Mouse (Mus musculus): ENCODE results near the gene Hist1h4k.

Hist1h4k gene

DNA sequence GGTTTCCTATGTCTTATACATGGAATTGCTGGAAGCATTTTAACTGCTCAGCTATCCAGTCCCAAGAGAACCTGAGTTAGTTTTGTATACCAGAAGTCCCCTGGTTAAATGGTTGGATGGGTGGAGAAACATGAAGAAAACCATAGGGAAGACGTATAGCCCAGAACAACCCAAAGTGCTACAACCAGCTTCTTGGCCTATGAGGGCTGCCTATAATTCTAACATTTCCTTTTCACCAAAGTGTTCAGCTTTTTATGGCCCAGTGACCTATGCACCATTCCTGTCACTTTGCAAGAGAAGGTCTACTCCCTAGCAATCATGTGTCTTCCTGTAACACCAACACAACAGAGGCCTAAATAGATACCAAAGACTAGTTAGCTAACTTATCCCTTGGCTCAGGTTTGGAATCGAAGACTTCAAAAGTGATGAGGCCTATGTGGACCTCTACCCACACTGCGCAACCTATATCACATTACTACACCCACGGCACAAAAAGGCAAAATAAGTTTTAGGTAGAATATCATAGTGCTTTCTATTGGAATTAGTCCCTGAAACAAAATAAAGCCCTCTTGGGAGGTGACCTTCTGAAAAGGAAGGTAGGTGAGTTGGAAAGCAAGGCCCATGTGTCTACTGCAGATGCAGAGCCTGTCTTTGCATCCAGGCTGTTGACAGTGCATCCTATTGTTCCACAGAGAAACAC is 31.8 kb downstream of the Hist1h4k start:
- no peak for DNase-seq

DNA sequence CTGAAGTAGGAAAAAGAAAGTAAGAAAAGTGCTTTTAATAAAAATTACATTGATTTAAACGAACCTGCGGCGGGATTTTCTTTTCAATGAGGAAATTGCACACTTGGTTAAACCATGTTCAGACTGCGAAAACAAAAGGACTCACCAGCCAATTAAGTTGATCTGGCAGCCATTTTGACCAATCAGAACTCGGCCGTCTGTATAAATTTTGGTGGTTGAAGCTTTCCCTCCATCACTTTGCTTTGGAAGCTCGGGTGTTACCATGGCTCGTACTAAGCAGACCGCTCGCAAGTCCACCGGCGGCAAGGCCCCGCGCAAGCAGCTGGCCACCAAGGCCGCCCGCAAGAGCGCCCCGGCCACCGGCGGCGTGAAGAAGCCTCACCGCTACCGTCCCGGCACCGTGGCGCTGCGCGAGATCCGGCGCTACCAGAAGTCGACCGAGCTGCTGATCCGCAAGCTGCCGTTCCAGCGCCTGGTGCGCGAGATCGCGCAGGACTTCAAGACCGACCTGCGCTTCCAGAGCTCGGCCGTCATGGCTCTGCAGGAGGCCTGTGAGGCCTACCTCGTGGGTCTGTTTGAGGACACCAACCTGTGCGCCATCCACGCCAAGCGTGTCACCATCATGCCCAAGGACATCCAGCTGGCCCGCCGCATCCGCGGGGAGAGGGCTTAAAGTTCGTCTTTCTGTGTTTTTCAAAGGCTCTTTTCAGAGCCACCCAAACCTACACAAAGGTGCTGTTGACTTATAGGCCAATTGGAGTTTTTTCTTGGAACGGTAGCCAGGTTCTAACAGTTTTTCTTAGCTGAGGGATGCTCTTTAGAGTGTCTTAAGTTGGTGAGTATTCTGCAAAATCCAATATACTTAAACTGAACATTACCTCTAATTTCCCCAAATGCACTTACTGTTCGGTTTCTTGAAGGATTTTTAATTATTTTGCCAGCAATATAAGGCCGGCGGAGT is 32.6 kb downstream of the Hist1h4k start, which contains the start of gene Hist1h3h:
Hist1h3h (plus strand) TSS at position 263 of the 961 bp plus-strand sequence.
- DNase-seq, result peak; percentile 82 to 89

DNA sequence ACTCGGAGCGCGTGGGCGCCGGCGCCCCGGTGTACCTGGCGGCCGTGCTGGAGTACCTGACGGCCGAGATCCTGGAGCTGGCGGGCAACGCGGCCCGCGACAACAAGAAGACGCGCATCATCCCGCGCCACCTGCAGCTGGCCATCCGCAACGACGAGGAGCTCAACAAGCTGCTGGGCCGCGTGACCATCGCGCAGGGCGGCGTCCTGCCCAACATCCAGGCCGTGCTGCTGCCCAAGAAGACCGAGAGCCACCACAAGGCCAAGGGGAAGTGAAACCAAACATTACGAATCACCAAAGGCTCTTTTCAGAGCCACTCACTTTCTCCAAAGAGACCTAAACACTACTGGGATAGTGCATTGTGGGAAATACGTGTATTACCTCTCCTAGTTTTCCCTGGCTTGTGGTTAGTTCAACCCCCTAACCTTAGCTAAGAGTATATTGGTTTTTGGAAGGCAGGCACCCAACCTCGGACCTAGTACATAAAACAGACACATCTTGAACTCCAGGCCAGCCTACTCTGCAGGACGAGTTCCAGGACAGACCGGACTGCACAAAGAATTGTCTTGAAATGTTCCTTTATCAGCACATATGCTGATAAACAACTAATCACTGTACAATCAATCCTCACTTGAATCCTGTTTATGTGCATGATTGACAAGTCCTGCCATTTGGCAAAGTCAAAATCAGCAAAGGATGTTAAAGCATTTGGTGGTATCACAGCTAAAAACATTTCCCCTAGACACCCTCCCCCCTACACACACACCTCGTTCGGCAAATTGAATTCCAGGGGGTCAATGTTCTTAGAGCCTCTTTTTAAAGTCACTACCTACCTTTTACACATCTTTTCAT is 33.5 kb downstream of the Hist1h4k start:
- peak in 1 of 2 experiments; percentile 38 for DNase-seq

DNA sequence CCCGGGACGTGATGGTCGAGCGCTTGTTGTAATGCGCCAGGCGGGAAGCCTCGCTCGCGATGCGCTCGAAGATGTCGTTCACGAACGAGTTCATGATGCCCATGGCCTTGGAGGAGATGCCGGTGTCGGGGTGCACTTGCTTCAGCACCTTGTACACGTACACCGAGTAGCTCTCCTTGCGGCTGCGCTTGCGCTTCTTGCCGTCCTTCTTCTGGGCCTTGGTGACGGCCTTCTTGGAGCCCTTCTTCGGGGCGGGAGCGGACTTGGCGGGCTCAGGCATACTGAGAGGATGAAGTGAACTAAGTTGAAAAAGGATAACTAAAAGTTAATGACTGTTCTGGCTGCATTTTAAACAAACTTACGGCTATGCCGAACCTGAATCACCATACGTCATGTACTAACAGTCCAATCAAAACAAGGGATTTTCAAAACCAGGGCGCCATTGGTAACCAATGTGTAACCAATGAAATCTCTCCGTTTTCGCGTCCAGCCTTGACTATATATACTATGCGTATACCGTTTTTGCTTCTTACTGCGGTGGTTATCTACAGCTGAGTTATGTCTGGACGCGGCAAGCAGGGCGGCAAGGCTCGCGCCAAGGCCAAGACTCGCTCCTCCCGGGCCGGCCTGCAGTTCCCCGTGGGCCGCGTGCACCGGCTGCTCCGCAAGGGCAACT is 34.3 kb downstream of the Hist1h4k start, which contains the start of the genes Hist1h2bl and Hist1h2ai:
Hist1h2bl (minus strand) TSS at position 280 of the 676 bp plus-strand sequence.
Hist1h2ai (plus strand) TSS at position 559 of the 676 bp plus-strand sequence.
- peak; percentile 75 to 83 for DNase-seq

DNA sequence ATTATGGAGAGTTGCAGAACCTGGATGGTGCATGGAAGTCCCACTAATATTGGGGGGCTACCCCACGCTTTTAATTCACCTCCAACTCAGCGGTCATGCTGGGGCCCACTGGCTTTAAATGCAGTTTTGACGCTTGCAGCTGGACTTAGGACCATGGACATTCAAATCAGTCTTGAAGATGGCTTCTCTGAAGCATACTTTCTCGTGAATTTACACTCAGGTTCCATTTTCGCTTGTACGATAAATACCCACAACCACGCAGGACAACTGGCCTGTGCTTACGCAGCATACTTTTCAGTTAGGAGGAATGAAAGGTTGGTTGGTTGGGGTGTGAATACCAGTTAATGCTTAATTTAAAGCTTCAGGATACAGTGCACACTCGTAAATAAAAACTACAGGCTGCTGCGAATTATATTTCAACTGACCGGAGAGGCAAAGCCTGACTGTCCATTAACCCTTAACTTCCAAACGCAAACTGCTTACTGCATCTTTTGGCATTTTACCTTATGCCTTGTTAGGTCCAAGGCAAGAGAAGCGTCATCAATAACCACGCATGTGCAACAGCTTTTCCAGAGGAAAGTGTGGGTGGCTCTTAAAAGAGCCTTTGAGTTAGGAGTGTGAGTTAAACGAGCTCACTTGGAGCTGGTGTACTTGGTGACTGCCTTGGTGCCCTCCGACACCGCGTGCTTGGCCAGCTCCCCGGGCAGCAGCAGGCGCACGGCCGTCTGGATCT is 35.0 kb downstream of the Hist1h4k start:
- DNase-seq, result peak; percentile 15 to 45

DNA sequence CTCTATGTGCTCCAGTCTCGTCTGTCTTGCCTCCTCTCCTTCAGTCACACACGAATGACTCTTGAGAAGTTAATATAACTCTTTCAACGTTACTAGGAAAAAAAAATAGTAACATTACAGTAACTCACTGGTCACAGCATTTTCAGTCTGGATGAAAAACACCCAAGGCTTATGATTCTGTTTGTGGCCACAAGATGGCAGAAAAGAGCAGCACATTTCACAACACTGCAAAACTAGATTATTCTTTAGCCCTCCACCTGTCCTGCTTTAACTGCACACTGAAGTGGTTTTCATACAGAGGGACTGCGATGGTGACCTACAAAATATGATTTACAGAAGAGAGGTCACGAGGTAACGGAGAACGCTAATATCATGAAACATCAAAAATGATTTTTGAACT is 35.6 kb downstream of the Hist1h4k start:
- peak; percentile 68 to 74 for DNase-seq

DNA sequence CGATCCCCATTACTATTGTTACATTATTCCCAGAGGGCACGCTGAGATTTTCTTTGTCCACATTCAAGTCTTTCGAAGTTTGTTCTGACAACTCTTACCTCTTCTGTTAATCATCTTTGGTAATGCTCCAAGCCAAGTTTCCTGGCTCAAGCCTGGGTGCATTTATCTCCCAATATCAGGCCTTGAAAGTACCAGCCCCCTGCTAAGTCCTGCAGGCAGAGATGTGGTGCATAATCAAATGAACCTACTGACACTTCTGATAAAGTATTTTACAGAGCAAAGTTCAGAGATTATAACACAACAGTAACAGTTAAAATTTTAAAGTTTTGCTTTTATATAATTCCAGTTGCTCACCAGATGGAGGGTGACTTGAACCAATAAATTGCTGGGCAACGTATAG is 38.6 kb downstream of the Hist1h4k start:
- no peak for DNase-seq

DNA sequence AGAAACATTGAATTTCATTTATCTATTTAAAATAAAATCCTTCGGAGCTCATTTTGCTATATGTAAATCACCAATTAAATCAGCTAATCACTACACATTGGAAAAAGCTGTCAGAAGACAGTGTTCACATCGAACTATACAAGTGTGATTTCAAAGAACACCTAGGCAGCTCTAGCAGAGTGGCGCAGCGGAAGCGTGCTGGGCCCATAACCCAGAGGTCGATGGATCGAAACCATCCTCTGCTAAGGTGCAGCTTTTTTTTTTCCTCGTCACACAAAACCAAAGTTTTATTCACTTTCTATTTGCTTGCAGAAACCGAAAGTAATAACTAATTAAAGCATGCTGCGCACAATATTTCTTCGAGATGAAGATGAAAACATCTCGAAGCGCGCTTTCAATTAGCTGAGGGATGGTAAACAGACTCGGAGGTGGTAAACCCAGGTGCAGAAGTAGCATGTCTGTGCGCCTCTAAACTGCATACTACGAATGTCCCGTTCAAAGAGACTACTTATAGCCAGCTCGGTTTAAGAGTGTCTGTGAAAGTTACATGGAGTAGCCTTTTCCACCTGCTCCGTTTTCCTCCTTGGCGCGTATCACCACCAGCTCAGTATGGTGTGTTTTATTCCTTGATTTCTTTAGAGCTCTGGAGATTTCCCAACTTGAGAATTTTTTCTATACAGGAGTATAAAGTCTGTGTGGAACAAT is 39.3 kb downstream of the Hist1h4k start:
- DNase-seq, result peak; percentile 74 to 82

DNA sequence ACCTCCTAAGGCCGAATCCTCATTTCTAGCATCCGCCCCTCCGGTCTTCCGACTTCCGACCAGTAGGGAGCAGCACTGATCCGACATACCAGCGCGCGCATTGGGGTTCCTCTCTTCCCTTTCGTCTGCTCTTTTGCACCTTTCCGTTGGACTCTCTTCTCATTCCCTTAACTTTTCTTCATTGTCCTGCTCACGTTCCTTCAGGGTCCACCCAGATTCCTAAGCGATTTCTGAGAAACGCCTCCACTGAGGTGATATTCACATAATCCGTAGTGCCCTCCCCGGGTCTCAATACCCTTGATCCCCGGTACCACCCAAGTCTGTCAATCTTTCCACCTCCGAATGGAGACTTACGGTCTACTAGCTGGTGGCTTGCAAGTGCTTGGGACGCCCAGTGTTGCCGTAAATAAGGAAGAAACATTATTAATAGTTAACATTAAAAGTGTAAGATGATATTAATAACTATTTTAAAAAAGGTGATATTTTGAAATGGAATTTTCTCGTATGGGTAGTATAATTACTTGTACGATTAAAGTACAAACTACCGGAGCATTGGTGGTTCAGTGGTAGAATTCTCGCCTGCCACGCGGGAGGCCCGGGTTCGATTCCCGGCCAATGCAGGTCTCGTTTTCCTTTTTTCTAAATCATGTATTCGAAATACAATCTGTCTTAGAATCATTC is 40.1 kb downstream of the Hist1h4k start:
- peak; percentile 92 to 94 for DNase-seq

DNA sequence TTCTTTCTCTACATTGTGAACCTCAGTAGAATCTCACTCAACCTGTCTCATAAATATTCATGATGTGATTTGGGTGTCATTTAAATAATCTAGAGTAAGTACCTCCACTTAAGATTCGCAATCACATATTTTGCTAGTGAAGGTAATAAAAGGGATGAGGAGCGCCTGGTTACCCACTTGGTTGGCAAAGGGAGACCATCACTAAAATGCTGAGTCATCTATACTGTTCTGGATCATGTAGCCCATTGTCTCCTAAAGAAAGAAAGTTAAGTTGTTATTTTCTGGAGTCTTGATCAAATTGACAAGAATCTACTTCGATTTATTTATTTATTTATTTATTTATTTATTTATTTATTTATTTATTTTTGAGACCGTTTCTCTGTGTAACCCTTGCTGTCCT is 43.6 kb downstream of the Hist1h4k start:
- DNase-seq, result no peak

Data from kidney, postnatal 4 days (tissue).